Mouse (Mus musculus): ENCODE measurements around the gene Sqstm1. TPM values are rescaled to one million over a fixed set of nuclear protein-coding genes. Genes with fewer than 3 reads are reported as not detected.

The Sqstm1 gene
- polyA plus RNA-seq, 1 experiment from 2014 or later, result 181 TPM

GRCm38 (mm10) chr11:50226406-50226805 lies 15.8 kb upstream of the Sqstm1 start:
- peak overlapping the region; percentile 83; the same call in 1 of the 2 replicates for H3K9ac ChIP-seq (ENCODE audit: low read length)
- H3K9me3 ChIP-seq (ENCODE audit: control insufficient read depth, low read length), result no peaks in the 10 kb centered on the region
- H3K27ac ChIP-seq (ENCODE audit: low read depth), result no peak overlapping the region
- H3K4me3 ChIP-seq (ENCODE audit: low read depth, low read length), result peak overlapping the region; percentile 65
- H3K27me3 ChIP-seq (replicated peaks; ENCODE audit: control insufficient read depth, insufficient read depth, low read length), result no peaks in the 10 kb centered on the region
- peaks cover 23% of the 10 kb centered on the region for H3K4me1 ChIP-seq (replicated peaks; ENCODE audit: control insufficient read depth, insufficient read depth, low read length)
- H3K36me3 ChIP-seq (ENCODE audit: control insufficient read depth, insufficient read depth, low read length), result no peaks in the 10 kb centered on the region
- ATAC-seq (replicated peaks; ENCODE audit: low FRiP score, low TSS enrichment, low read depth) (no peak), DNase-seq (ENCODE audit: low spot score) (no peak)
- 30% methylated on average over 2 of the region's 2 CpGs for WGBS
- peak overlapping the region; percentile 93 for H3K4me2 ChIP-seq (ENCODE audit: low read length)

GRCm38 (mm10) chr11:50225611-50226378 lies 15.2 kb upstream of the Sqstm1 start:
- Histone ChIP-seq H3K4me2 (ENCODE audit: low read length) (peak overlapping the region; percentile 93), H3K9me3 (ENCODE audit: control insufficient read depth, low read length) (no peaks in the 10 kb centered on the region), H3K9ac (ENCODE audit: low read length) (peak overlapping the region; percentile 83), H3K36me3 (ENCODE audit: control insufficient read depth, insufficient read depth, low read length) (no peaks in the 10 kb centered on the region), H3K27ac (ENCODE audit: low read depth) (peak overlapping the region; percentile 77; the same call in 1 of the 2 replicates), H3K27me3 (replicated peaks; ENCODE audit: control insufficient read depth, insufficient read depth, low read length) (no peaks in the 10 kb centered on the region), H3K4me1 (replicated peaks; ENCODE audit: control insufficient read depth, insufficient read depth, low read length) (peaks cover 23% of the 10 kb centered on the region), H3K4me3 (ENCODE audit: low read depth, low read length) (peak overlapping the region; percentile 65)
- DNase-seq (ENCODE audit: low spot score) (peak; percentile 83), ATAC-seq (replicated peaks; ENCODE audit: low FRiP score, low TSS enrichment, low read depth) (peak; percentile 20; the same call in 1 of the 2 replicates)
- 3% methylated on average over 25 of the region's 34 CpGs for whole genome bisulfite sequencing

- Histone ChIP-seq H3K9ac (ENCODE audit: low read length) (peak overlapping the region; percentile 83), H3K36me3 (ENCODE audit: control insufficient read depth, insufficient read depth, low read length) (no peaks in the 10 kb centered on the region), H3K4me2 (ENCODE audit: low read length) (peak overlapping the region; percentile 93), H3K9me3 (ENCODE audit: control insufficient read depth, low read length) (no peaks in the 10 kb centered on the region), H3K27ac (ENCODE audit: low read depth) (peak overlapping the region; percentile 77), H3K4me1 (replicated peaks; ENCODE audit: control insufficient read depth, insufficient read depth, low read length) (peaks cover 23% of the 10 kb centered on the region), H3K27me3 (replicated peaks; ENCODE audit: control insufficient read depth, insufficient read depth, low read length) (no peaks in the 10 kb centered on the region), H3K4me3 (ENCODE audit: low read depth, low read length) (peak overlapping the region; percentile 65)
- ATAC-seq (replicated peaks; ENCODE audit: low FRiP score, low TSS enrichment, low read depth) (peak; percentile 86), DNase-seq (ENCODE audit: low spot score) (peak; percentile 91)
- under 1% methylated on average over 63 of the region's 70 CpGs for WGBS
Observed at GRCm38 (mm10) chr11:50224671-50225530, 14.3 kb upstream of the Sqstm1 start.

- ATAC-seq (replicated peaks; ENCODE audit: low FRiP score, low TSS enrichment, low read depth), result no peak
- H3K27me3 ChIP-seq (replicated peaks; ENCODE audit: control insufficient read depth, insufficient read depth, low read length), result no peaks in the 10 kb centered on the region
- no peak for DNase-seq (ENCODE audit: low spot score)
- H3K4me2 ChIP-seq (ENCODE audit: low read length), result peak overlapping the region; percentile 93
- H3K27ac ChIP-seq (ENCODE audit: low read depth), result peak overlapping the region; percentile 77
- 7% methylated on average over 17 of the region's 17 CpGs for WGBS
- H3K9me3 ChIP-seq (ENCODE audit: control insufficient read depth, low read length), result no peaks in the 10 kb centered on the region
- peak overlapping the region; percentile 65 for H3K4me3 ChIP-seq (ENCODE audit: low read depth, low read length)
- H3K4me1 ChIP-seq (replicated peaks; ENCODE audit: control insufficient read depth, insufficient read depth, low read length), result peaks cover 23% of the 10 kb centered on the region
- H3K9ac ChIP-seq (ENCODE audit: low read length), result peak overlapping the region; percentile 83
- no peaks in the 10 kb centered on the region for H3K36me3 ChIP-seq (ENCODE audit: control insufficient read depth, insufficient read depth, low read length)
Observed at GRCm38 (mm10) chr11:50223783-50224662, 13.4 kb upstream of the Sqstm1 start.

- Histone ChIP-seq H3K4me2 (ENCODE audit: low read length) (no peak overlapping the region; the same call in 1 of the 2 replicates), H3K36me3 (ENCODE audit: control insufficient read depth, insufficient read depth, low read length) (no peaks in the 10 kb centered on the region), H3K4me1 (replicated peaks; ENCODE audit: control insufficient read depth, insufficient read depth, low read length) (peaks cover 19% of the 10 kb centered on the region), H3K27me3 (replicated peaks; ENCODE audit: control insufficient read depth, insufficient read depth, low read length) (no peaks in the 10 kb centered on the region), H3K27ac (ENCODE audit: low read depth) (no peak overlapping the region), H3K9ac (ENCODE audit: low read length) (no peak overlapping the region), H3K9me3 (ENCODE audit: control insufficient read depth, low read length) (no peaks in the 10 kb centered on the region), H3K4me3 (ENCODE audit: low read depth, low read length) (no peak overlapping the region)
- no peak for ATAC-seq (replicated peaks; ENCODE audit: low FRiP score, low TSS enrichment, low read depth)
- no peak for DNase-seq (ENCODE audit: low spot score)
- 71% methylated on average over 7 of the region's 7 CpGs for WGBS
Observed at GRCm38 (mm10) chr11:50222559-50223276, 12.1 kb upstream of the Sqstm1 start.

- DNase-seq (ENCODE audit: low spot score) (no peak), ATAC-seq (replicated peaks; ENCODE audit: low FRiP score, low TSS enrichment, low read depth) (no peak)
- Histone ChIP-seq H3K27me3 (replicated peaks; ENCODE audit: control insufficient read depth, insufficient read depth, low read length) (no peaks in the 10 kb centered on the region), H3K9ac (ENCODE audit: low read length) (no peak overlapping the region), H3K4me2 (ENCODE audit: low read length) (no peak overlapping the region), H3K9me3 (ENCODE audit: control insufficient read depth, low read length) (no peaks in the 10 kb centered on the region), H3K4me3 (ENCODE audit: low read depth, low read length) (no peak overlapping the region), H3K36me3 (ENCODE audit: control insufficient read depth, insufficient read depth, low read length) (no peaks in the 10 kb centered on the region), H3K27ac (ENCODE audit: low read depth) (no peak overlapping the region), H3K4me1 (replicated peaks; ENCODE audit: control insufficient read depth, insufficient read depth, low read length) (peaks cover 15% of the 10 kb centered on the region)
- 70% methylated on average over 2 of the region's 2 CpGs for WGBS
Observed at GRCm38 (mm10) chr11:50219833-50220232, 9.2 kb upstream of the Sqstm1 start.

- no peaks in the 10 kb centered on the region for H3K36me3 ChIP-seq (ENCODE audit: control insufficient read depth, insufficient read depth, low read length)
- H3K4me3 ChIP-seq (ENCODE audit: low read depth, low read length), result no peak overlapping the region
- WGBS, result 68% methylated on average over 4 of the region's 4 CpGs
- H3K27ac ChIP-seq (ENCODE audit: low read depth), result no peak overlapping the region
- ATAC-seq (replicated peaks; ENCODE audit: low FRiP score, low TSS enrichment, low read depth), result no peak
- H3K27me3 ChIP-seq (replicated peaks; ENCODE audit: control insufficient read depth, insufficient read depth, low read length), result no peaks in the 10 kb centered on the region
- no peak for DNase-seq (ENCODE audit: low spot score)
- no peak overlapping the region for H3K4me2 ChIP-seq (ENCODE audit: low read length)
- no peaks in the 10 kb centered on the region for H3K9me3 ChIP-seq (ENCODE audit: control insufficient read depth, low read length)
- peaks cover 10% of the 10 kb centered on the region for H3K4me1 ChIP-seq (replicated peaks; ENCODE audit: control insufficient read depth, insufficient read depth, low read length)
- H3K9ac ChIP-seq (ENCODE audit: low read length), result no peak overlapping the region
Observed at GRCm38 (mm10) chr11:50217811-50218210, 7.2 kb upstream of the Sqstm1 start.
